Mouse (Mus musculus): ENCODE data around the gene Aldh1l1.

The Aldh1l1 gene

DNA sequence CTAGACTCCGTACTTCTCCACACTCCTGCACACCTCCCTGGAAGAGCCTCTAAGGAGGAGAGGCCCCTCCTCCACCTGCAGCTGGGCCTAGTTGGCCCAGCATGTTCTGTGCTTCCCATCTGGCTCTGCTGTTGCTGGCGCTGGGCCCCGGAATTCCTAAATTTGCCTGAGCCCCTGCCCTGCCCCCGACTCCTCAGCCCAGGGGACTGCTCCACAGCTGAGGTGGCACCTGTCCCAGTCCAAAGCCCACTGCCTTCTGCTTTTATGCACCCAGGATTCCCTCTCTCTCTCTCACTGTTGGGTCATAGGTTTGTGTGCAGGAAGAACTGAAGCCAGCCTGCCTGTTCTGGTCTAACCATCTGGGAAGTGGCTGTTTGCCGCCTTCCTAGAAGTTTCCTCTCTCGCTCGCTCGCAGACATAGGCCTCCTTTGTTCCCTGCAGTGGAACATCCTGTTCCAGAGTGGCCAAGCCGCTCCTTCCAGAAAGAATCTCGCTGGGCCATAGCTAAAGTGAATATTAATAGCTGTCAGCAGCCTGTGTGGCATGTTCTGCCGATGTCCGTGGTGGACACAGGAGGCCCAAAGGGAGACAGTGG is 15.2 kb upstream of the Aldh1l1 start:
- in situ Hi-C loops (cut with MseI, MboI): no loop called here

GRCm38 (mm10) chr6:90472079-90472478 is 14.1 kb upstream of the Aldh1l1 start:
- in situ Hi-C loops (cut with MseI, MboI): no loop called here

DNA sequence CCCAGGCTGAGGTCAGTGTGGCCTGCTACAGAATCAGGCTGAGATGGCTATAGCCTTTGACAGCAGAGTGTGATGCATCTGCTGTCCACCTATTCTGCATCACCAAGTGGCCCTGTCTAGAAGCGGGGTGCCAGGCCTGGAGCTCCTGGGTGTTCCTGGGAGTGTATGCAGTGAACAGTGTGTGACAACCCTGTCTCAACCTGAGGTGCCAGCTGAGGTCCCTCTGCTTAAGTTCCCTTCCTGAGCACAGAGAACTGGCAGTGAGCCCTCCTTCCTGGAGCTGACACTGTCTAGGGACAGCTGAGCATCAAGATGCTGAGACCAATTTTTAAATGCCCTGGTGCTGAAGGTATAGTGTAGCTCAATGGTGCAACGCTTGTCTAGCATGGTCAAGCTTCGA is 13.5 kb upstream of the Aldh1l1 start:
- in situ Hi-C loops (cut with MseI, MboI): no loop called here

DNA sequence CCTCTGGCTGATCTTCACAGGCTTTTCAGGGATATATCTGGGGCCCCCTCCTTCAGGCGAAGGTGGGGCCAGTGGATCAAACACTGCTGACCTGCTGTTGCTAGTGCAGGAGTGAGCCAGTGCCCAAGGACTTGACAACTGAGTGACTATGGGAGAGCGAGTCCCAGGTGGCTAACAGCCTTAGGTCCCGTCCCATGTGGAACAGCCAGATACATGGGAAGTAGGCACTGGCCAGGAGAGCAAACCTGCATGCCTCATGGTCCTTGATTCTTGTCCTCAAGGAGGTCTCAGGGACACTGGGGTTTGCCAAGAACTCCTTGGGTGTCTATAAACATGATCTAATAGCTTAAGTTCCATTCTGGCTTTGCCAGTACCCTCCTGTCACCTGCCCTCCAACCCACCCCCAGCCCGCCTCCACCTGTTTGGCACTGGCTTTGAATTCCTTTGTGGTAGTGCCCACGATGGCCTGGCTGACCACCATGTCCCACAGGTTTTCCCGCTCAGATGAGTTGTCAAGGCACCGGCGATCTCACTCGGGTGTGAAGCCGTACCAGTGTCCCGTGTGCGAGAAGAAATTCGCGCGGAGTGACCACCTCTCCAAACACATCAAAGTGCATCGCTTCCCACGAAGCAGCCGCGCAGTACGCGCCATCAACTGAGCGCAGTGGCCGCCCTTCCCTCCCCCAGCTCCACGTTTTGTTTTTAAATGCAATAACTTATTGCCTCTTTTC is 12.4 kb upstream of the Aldh1l1 start:
- in situ Hi-C loops (cut with MseI, MboI): no loop called here

- in situ Hi-C loops (cut with MseI, MboI): no loop called here
These were observed 11.9 kb upstream of the Aldh1l1 start for GRCm38 (mm10) chr6:90474361-90474750.

DNA sequence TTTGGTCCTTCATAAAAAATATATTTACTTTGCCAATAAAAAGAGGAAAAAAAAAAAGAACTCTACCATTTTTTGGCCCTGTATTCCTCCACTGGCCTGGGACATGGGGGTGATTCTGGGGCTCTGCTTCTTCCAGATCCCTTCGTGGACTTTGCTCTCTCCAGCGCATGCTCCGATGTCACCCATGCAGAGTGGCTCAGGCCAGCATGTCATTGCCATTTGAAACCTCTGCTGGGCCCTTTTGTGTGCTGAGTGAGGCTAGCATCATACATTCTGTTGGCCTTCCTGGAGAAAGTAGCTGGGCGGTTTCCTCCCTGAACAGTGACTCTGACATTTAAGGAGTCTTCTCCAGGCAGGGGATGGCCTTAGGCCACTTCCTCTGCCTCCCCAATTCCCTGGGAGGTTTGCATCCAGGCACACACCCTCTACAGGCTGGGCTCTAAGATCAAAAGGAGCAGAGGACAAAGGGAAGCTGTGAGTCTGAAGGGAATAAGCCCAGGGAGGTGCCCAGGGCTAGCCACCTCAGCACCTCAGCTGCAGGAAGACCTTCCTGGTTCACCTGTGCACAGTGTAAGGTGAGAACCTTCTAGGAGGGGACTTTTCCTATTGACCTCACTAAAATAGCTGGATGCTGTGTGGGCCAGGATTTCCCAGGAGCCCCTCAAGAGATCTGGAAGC is 10.9 kb upstream of the Aldh1l1 start:
- in situ Hi-C loops (cut with MseI, MboI): no loop called here

- in situ Hi-C loops (cut with MseI, MboI): no loop called here
These were observed 10.4 kb upstream of the Aldh1l1 start for GRCm38 (mm10) chr6:90475854-90476212.

DNA sequence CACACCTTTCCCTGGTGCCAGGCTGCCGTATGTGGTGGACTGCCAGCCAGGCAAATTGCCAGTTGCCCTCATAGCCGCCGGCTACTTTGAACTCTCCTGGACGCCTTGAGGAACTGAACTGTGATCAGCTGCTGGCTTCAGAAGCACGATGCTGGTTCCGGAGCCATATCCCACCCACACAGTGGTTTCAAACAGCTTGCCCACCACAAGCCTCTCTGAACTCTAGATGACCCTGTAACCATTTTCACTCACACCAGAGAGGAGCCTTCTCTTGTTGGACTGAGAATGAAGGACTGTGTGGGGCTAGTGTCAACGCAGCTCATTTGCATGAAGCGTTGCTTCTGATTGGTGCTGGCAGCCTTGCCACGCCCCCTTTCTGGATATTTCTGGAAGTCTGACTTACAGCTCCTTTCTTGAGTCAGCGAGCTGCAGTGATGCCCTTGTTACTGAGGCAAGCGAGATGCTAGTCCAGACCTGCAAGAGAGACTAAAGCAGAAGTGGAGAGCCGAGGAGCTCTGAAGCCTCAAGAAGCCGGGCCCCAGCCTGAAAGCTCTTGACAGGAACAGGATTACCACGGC is 9.2 kb upstream of the Aldh1l1 start:
- in situ Hi-C loops (cut with MseI, MboI): no loop called here

DNA sequence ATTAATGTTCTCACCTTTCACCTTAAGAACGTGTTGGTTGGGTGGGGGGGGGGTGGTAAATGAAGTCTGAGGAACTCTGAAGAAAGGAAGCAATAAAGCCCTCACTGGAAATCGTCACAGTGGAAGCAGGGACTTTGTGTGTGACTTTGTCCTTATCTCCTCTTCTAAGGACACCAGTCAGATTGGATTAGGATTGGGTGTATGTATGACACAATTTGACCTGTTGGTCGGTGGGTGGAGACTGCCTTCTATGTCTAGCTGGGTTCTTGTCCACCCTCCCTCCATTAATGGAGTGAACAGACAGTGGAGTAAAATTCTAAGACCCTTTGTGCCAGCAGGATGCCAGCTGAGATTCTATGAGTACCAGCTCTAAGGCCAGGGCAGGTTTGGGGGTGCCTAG is 2.0 kb upstream of the Aldh1l1 start:
- in situ Hi-C loops (cut with MseI, MboI): no loop called here

DNA sequence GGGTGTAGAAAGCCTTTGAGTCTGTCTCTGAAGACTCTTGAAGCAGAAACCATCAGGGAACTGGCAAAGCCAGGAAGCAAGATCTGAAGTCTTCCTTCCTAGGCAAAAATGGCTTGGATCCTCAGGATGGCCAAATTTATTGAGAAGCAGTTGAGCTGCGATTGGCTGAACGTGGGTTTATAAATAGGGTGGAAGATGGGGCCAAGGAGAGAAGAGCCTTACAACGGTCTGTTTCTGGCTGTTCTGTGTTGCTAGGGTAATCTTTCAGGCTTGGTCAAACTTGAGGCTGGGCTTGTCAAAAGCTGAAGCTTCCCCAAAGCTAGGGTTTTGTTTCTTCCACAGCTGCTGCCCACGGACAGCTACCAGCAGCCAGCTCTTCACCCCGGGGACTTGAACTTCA is 1.4 kb upstream of the Aldh1l1 start:
- in situ Hi-C loops (cut with MseI, MboI): no loop called here

- in situ Hi-C loops (cut with MseI, MboI): no loop called here
These were observed 1.3 kb downstream of the Aldh1l1 start for GRCm38 (mm10) chr6:90487531-90487930.

DNA sequence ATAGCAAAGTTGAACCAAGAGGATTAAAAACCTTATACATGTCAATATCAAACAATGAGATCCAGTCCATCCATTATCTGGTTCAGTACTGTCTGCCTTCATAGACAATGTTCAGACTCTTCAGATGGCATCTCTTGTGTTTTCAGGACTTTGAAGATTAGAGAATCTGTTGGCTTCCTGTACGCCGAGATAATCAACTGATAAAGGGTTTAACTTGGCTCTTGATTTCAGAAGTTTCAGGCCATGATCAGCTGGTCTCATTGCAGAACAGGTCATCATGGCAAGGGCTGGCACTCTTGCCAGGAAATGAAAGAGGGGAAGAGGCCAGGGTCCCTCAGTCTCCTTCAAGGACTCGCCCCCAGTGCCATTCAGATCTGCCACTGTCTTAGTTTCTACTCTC is 3.3 kb downstream of the Aldh1l1 start:
- in situ Hi-C loops (cut with MseI, MboI): no loop called here

DNA sequence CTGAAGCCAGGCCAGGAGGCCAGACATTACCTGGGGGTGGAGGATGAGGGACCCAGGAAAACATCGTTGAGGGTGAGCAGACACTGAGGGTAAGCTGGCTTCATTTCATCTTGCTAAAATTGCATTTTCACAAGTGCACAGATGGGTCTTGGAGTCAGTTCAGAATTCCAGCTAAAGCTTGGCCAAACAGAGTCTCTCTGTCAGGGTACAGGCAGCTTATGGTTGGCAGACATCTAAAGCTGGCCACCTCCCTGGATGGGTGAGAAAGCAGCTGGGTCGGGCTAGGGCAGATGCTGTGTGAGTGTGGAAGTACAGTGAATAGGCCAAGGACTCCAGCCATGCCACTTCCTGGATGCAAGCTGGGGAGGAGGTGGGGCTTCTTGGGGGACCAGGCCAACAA is 4.7 kb downstream of the Aldh1l1 start:
- in situ Hi-C loops (cut with MseI, MboI): no loop called here

GRCm38 (mm10) chr6:90491956-90492744 is 5.9 kb downstream of the Aldh1l1 start:
- in situ Hi-C loops (cut with MseI, MboI): no loop called here

- in situ Hi-C loops (cut with MseI, MboI): no loop called here
These were observed 7.9 kb downstream of the Aldh1l1 start for GRCm38 (mm10) chr6:90494155-90494554.

DNA sequence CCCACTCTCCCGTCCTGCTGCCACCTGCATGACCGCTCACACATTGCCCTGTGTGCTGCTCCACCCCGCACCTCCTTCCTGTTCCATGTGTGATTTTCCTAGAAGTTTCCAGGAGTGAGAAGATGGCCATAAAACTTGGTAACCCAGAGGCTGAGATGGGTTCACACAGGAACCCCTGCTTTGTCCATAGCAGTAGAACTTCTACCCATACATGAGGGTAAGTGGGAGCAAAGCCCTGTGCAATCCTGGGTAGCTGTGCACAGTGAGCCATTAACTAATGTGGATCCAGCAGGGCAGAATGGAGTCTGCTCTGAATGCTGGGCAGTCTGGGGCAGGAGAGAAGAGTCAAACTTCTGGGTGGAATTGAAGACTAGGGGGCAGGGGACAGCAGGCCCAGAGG is 8.3 kb downstream of the Aldh1l1 start:
- in situ Hi-C loops (cut with MseI, MboI): no loop called here

GRCm38 (mm10) chr6:90495282-90495912 is 9.2 kb downstream of the Aldh1l1 start:
- in situ Hi-C loops (cut with MseI, MboI): no loop called here

DNA sequence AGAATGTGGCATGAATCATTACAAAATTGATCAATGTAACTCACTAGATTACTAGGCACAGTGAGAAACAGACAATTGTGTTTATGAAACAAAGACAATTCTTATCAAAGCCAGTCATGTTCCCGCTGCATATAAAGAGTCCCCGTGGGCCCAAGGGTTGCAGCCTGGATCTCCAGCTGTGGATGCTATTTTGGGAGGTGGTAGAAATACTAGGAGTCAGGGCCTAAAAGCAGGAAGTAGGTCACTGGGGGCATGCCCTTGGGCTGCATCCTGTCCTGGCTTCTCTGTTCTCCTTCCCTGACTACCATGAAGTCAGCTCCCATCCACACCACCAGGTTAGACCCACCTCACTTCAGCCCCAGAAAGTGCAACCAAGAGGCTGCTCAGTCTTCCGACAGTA is 10.0 kb downstream of the Aldh1l1 start:
- in situ Hi-C loops (cut with MseI, MboI): no loop called here

- in situ Hi-C loops (cut with MseI, MboI): no loop called here
These were observed 13.3 kb downstream of the Aldh1l1 start for GRCm38 (mm10) chr6:90499509-90499908.

DNA sequence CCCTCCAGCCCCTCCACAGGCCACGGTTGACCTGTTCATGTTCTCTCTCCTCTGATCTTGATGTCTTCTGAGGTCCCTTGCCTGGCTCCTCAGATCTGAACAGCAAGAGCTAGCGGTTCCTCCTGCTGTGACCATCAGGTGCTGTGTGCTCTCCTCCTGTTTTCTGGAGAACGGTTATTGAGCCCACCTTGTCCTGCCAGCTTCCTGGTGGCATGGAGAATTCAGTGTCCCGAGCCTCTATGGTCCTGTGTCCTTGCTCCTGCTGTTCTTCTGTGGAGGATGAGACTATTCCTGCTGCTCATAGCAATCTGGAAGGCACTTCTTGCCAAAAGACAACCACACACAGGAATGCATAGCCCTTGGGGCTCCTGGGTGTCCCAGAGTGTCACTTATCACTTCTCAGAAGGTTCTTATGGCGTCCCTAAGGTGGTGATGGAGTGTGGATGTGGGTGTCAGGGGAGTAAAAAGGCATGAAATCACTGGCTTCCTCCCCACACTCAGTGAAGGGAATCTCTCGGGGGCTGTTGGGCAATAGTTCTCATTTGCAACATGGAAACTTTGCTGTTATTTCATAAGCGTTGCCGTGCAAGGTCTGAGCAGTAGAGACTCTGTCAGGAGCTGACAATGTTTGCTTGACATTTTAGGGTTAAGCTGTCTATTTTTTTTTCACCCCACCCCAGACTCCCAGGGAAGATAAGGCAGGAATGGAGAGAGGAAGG is 15.2 kb downstream of the Aldh1l1 start:
- in situ Hi-C loops (cut with MseI, MboI): no loop called here

DNA sequence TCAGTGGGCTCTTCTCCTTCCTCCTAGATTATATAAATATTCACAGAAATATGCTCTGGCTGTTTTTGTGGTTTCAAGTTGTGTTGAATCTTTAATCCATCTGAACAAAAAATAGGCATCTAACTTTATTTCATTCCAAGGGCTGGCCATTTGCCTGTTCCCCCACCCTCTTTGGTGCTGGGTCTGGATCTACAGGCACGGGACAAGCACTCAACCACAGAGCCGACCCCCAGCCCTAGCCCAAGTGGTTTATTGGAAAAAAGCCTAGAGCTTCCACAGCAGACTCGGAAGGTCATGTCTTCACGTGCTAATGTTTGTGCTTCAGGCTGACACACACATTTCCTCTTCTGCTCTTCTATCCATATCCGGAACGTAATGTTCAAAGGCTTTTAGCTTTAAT is 19.7 kb downstream of the Aldh1l1 start:
- in situ Hi-C loops (cut with MseI, MboI): no loop called here
